Mouse (Mus musculus): ENCODE data around the gene Ccdc125. TPM values are rescaled to one million over a fixed set of nuclear protein-coding genes. Genes with fewer than 3 reads are reported as not detected.

Ccdc125 gene
- polyA plus RNA-seq, 1 experiment: 2.5 TPM

- Histone ChIP-seq H3K4me1 (ENCODE audit: control insufficient read depth, insufficient read depth, low read length) (no peaks in the 10 kb centered on the region), H3K4me3 (replicated peaks; ENCODE audit: extremely low read depth, low read depth, low read length) (no peak overlapping the region)
- DNase-seq: peak; percentile 31
- TF ChIP-seq POLR2A (IDR thresholded peaks at IDR 0.05; ENCODE audit: borderline replicate concordance, extremely low read depth, low read depth, low read length): no peak
- TF ChIP-seq CTCF (IDR thresholded peaks at IDR 0.05; ENCODE audit: insufficient read depth, low read length): peak; percentile 76
- 33% methylated on average over 4 of the region's 4 CpGs for WGBS
Measured at GRCm38 (mm10) chr13:100659864-100660456, 9.6 kb upstream of the Ccdc125 start.

GRCm38 (mm10) chr13:100670181-100670741 lies 744 bp downstream of the Ccdc125 start:
- Histone ChIP-seq H3K4me1 (ENCODE audit: control insufficient read depth, insufficient read depth, low read length) (peaks cover 4% of the 10 kb centered on the region; the same call in 1 of the 2 replicates), H3K4me3 (replicated peaks; ENCODE audit: extremely low read depth, low read depth, low read length) (peak overlapping the region; percentile 98)
- WGBS: 15% methylated on average over 9 of the region's 9 CpGs
- TF ChIP-seq POLR2A (IDR thresholded peaks at IDR 0.05; ENCODE audit: borderline replicate concordance, extremely low read depth, low read depth, low read length) (no peak), CTCF (IDR thresholded peaks at IDR 0.05; ENCODE audit: insufficient read depth, low read length) (no peak)
- DNase-seq: no peak

- Histone ChIP-seq H3K4me3 (replicated peaks; ENCODE audit: extremely low read depth, low read depth, low read length) (no peak overlapping the region), H3K4me1 (ENCODE audit: control insufficient read depth, insufficient read depth, low read length) (no peaks in the 10 kb centered on the region)
- TF ChIP-seq POLR2A (IDR thresholded peaks at IDR 0.05; ENCODE audit: borderline replicate concordance, extremely low read depth, low read depth, low read length) (no peak), CTCF (IDR thresholded peaks at IDR 0.05; ENCODE audit: insufficient read depth, low read length) (no peak)
- DNase-seq: peak; percentile 11
- 63% methylated on average over 15 of the region's 15 CpGs for WGBS
Measured at GRCm38 (mm10) chr13:100675936-100676635, 6.6 kb downstream of the Ccdc125 start.

DNA sequence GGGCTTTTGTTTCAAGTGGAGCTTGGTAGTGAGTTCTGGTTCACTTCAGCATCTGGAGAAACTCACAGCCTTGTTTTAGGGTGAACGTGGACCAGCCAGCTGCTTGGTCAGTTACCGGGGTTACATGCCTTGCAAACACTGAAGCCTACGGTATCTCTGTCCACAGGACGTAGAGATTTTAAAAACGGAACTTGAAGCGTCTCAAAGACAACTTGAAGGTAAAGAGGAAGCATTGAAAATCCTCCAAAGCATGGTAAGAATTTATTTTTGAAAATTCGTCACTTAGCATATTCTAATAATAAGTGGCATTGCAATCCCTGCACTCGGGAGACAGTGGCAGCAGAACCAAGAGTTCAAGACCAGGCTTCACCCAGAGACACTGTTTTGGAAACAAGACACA lies 12.1 kb downstream of the Ccdc125 start:
- DNase-seq: no peak
- Histone ChIP-seq H3K4me3 (replicated peaks; ENCODE audit: extremely low read depth, low read depth, low read length) (no peak overlapping the region), H3K4me1 (ENCODE audit: control insufficient read depth, insufficient read depth, low read length) (no peaks in the 10 kb centered on the region)
- WGBS: 88% methylated on average over 8 of the region's 8 CpGs
- TF ChIP-seq CTCF (IDR thresholded peaks at IDR 0.05; ENCODE audit: insufficient read depth, low read length): no peak
- TF ChIP-seq POLR2A (IDR thresholded peaks at IDR 0.05; ENCODE audit: borderline replicate concordance, extremely low read depth, low read depth, low read length): no peak

DNA sequence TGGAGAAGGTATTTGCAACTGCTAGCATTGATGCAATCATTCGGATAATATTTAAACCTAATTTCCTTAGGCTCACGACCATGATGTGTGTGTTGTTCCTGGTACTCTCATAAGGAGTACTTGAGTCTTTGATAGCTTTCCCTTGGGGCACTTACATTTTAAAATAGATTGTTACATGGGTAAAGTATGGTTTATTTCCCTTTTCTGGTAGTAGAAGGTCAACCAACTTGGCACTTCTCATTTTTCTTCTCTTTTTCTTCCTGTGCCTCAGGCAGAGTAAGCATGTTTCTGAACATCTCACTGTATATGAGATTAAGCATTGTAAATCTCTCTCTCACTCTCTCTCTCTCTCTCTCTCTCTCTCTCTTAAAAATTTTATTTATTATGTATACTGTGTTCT lies 13.3 kb downstream of the Ccdc125 start:
- TF ChIP-seq POLR2A (IDR thresholded peaks at IDR 0.05; ENCODE audit: borderline replicate concordance, extremely low read depth, low read depth, low read length) (no peak), CTCF (IDR thresholded peaks at IDR 0.05; ENCODE audit: insufficient read depth, low read length) (no peak)
- 60% methylated on average over 2 of the region's 2 CpGs for WGBS
- no peaks in the 10 kb centered on the region for H3K4me1 ChIP-seq (ENCODE audit: control insufficient read depth, insufficient read depth, low read length)
- no peak overlapping the region for H3K4me3 ChIP-seq (replicated peaks; ENCODE audit: extremely low read depth, low read depth, low read length)
- DNase-seq: no peak

DNA sequence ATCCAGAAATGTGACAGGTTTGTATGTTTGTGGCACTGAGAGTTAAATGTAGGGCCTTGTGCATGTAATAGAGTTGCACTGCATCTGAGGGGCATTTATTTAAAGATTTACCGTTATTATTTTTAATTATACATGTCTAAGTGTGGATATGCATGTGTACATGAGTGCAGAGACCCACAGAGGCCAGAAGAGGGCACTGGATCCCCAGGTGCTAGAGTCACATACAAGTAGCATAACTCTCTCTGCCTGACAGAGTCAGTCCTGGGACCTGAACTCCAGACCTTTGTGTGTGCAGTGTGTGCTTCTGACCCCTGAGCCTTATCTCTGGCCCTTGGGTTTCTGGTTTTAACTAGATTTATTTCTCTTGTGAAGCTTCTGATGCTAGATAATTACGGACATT lies 14.8 kb downstream of the Ccdc125 start:
- no peaks in the 10 kb centered on the region for H3K4me1 ChIP-seq (ENCODE audit: control insufficient read depth, insufficient read depth, low read length)
- no peak for DNase-seq
- no peak overlapping the region for H3K4me3 ChIP-seq (replicated peaks; ENCODE audit: extremely low read depth, low read depth, low read length)
- WGBS: 72% methylated on average over 2 of the region's 2 CpGs
- TF ChIP-seq CTCF (IDR thresholded peaks at IDR 0.05; ENCODE audit: insufficient read depth, low read length): peak; percentile 46
- no peak for TF ChIP-seq POLR2A (IDR thresholded peaks at IDR 0.05; ENCODE audit: borderline replicate concordance, extremely low read depth, low read depth, low read length)

DNA sequence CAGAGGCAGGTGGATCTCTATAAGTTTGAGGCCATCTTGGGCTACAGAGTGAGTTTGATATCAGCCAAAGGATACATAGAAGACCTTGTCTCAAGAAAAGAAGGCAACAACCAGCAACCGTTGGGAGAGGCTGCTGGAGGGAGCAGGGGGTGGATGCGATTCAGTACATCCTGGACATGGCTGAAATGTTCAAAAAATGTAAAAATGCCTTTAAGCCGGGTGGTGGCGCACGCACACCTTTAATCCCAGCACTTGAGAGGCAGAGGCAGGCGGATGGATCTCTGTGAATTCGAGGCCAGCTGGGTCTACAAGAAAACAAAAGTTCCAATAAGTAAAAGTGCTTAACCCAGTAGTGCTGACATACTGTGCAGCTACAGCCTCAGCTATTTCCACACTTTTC lies 18.0 kb downstream of the Ccdc125 start:
- 72% methylated on average over 7 of the region's 7 CpGs for WGBS
- no peak for DNase-seq
- TF ChIP-seq POLR2A (IDR thresholded peaks at IDR 0.05; ENCODE audit: borderline replicate concordance, extremely low read depth, low read depth, low read length) (no peak), CTCF (IDR thresholded peaks at IDR 0.05; ENCODE audit: insufficient read depth, low read length) (no peak)
- Histone ChIP-seq H3K4me3 (replicated peaks; ENCODE audit: extremely low read depth, low read depth, low read length) (no peak overlapping the region), H3K4me1 (ENCODE audit: control insufficient read depth, insufficient read depth, low read length) (no peaks in the 10 kb centered on the region)

- H3K4me3 ChIP-seq (replicated peaks; ENCODE audit: extremely low read depth, low read depth, low read length): no peak overlapping the region
- WGBS: 72% methylated on average over 3 of the region's 3 CpGs
- no peak for TF ChIP-seq CTCF (IDR thresholded peaks at IDR 0.05; ENCODE audit: insufficient read depth, low read length)
- DNase-seq: no peak
- H3K4me1 ChIP-seq (ENCODE audit: control insufficient read depth, insufficient read depth, low read length): no peaks in the 10 kb centered on the region
Measured at GRCm38 (mm10) chr13:100697541-100697940, 28.0 kb downstream of the Ccdc125 start.

GRCm38 (mm10) chr13:100698866-100699265 lies 29.3 kb downstream of the Ccdc125 start:
- DNase-seq: no peak
- Histone ChIP-seq H3K4me3 (replicated peaks; ENCODE audit: extremely low read depth, low read depth, low read length) (no peak overlapping the region), H3K4me1 (ENCODE audit: control insufficient read depth, insufficient read depth, low read length) (no peaks in the 10 kb centered on the region)
- 92% methylated on average over 10 of the region's 10 CpGs for WGBS
- TF ChIP-seq POLR2A (IDR thresholded peaks at IDR 0.05; ENCODE audit: borderline replicate concordance, extremely low read depth, low read depth, low read length) (no peak), CTCF (IDR thresholded peaks at IDR 0.05; ENCODE audit: insufficient read depth, low read length) (no peak)

- TF ChIP-seq CTCF (IDR thresholded peaks at IDR 0.05; ENCODE audit: insufficient read depth, low read length): no peak
- no peak for TF ChIP-seq POLR2A (IDR thresholded peaks at IDR 0.05; ENCODE audit: borderline replicate concordance, extremely low read depth, low read depth, low read length)
- Histone ChIP-seq H3K4me3 (replicated peaks; ENCODE audit: extremely low read depth, low read depth, low read length) (no peak overlapping the region), H3K4me1 (ENCODE audit: control insufficient read depth, insufficient read depth, low read length) (no peaks in the 10 kb centered on the region)
- 87% methylated on average over 2 of the region's 2 CpGs for WGBS
- DNase-seq: no peak
Measured at GRCm38 (mm10) chr13:100703468-100703867, 34.0 kb downstream of the Ccdc125 start.
